Mouse (Mus musculus) liver, embryonic 14.5 days (tissue): ENCODE data around the gene Pex14.

Experiments
- CTCF ChIP-seq: IDR thresholded peaks from 2 replicates; pipeline ENCODE4 v1.5.1; 2016; ENCODE audit warnings: antibody characterized with exemption, low read depth, control low read depth
- EP300 ChIP-seq: IDR thresholded peaks from 2 replicates; pipeline ENCODE4 v1.6.1; 2016; ENCODE audit warnings: antibody characterized with exemption, low read depth

- TF ChIP-seq CTCF, result no peak
- TF ChIP-seq EP300, result no peak
Observed at GRCm38 (mm10) chr4:148923414-148923813, 176.3 kb downstream of the Pex14 start.
